Mouse (Mus musculus) midbrain, embryonic 12.5 days (tissue): ENCODE measurements around the gene Mdh2. TPM values are rescaled to one million over a fixed set of nuclear protein-coding genes. Genes with fewer than 3 reads are reported as not detected.

Experiments
- ATAC-seq: fragments of 200-750 bp; cut with Nextera tagmentation; 2 replicates; pipeline ENCODE4 v1.8.0; 2017; ENCODE audit warnings: low read depth, moderate TSS enrichment, moderate library complexity; ENCODE audit not compliant: low FRiP score
- H3K27ac ChIP-seq: fragments of 300-500 bp; sonication (generic); replicated peaks from 2 replicates; pipeline ENCODE4 v1.5.1; 2016; ENCODE audit warnings: mild to moderate bottlenecking
- H3K27me3 ChIP-seq: fragments of 300-500 bp; sonication (generic); 2 replicates; pipeline ENCODE4 v1.6.1; 2016; ENCODE audit warnings: mild to moderate bottlenecking
- H3K36me3 ChIP-seq: fragments of 300-500 bp; sonication (generic); 2 replicates; pipeline ENCODE4 v1.6.1; 2016
- H3K4me1 ChIP-seq: fragments of 300-500 bp; sonication (generic); 2 replicates; pipeline ENCODE4 v1.6.1; 2016
- H3K4me2 ChIP-seq: fragments of 300-500 bp; sonication (generic); replicated peaks from 2 replicates; pipeline ENCODE4 v1.6.1; 2016; ENCODE audit warnings: mild to moderate bottlenecking, moderate library complexity
- H3K4me3 ChIP-seq: fragments of 300-500 bp; sonication (generic); 2 replicates; pipeline ENCODE4 v1.5.1; 2016; ENCODE audit warnings: mild to moderate bottlenecking
- H3K9ac ChIP-seq: fragments of 300-500 bp; sonication (generic); replicated peaks from 2 replicates; pipeline ENCODE4 v1.6.1; 2016; ENCODE audit warnings: mild to moderate bottlenecking, moderate library complexity
- H3K9me3 ChIP-seq: fragments of 300-500 bp; sonication (generic); 2 replicates; pipeline ENCODE4 v1.6.1; 2016; ENCODE audit warnings: mild to moderate bottlenecking
- WGBS: fragments of 180-500 bp; shearing (Covaris S2); methylation state at CpG from one replicate; pipeline ENCODE4 v1.1.7; 2016; 5-methylcytosine and 5-hydroxymethylcytosine counted together
- polyA plus RNA-seq: library from polyadenylated mRNA; unstranded; fragments of >200 nt; fragmentation: Nextera tagmentation; extraction: Ambion mirVana; gene quantifications from 2 replicates; pipeline ENCODE4 v1.2.1, GENCODE M21; 2016

Gene Mdh2
- 526 and 540 TPM in 2 replicates for polyA plus RNA-seq

DNA sequence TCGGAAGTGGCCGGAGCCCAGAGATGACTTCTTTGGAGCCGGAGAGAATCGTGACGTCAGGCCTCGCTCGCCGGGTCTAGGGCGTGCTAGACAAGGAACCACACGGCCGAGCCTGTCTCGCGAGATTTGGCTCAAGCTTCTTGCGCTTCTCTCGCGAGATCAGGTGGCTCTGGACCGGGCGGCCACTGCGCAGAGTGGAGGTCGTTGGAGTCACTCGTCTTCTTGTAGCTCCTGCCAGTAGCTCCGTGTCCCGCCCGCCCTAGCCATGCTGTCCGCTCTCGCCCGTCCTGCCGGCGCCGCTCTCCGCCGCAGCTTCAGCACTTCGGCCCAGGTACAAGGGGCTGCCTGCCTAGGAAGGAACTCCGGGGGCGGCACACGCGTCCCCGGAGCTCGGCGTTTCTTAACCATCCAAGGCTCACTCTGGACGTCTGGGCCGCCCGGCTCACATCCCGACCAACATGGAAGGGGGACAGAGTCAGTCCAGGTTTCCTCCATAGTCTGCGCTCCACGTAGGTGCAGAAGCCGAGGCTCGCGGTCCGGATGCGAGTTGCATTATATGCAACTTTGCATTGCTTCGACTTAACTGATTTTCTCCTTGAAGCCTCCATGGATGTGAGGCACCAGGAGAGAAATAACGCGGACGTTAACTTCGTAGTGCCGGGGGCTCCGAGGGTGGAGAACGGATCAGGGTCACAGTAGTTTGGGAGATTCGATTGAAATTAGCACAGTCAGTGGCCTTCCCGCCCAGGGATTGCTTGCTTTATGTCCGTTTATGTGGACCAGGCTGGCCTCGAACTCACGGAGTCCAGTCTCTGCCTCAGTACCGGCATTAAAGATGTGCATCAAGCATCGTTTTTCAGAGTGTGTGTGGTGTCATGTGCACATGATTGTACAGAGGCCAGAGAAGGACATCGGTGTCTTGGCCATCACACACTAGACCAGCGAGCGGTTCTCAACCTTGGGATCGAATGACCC lies at the start of gene Mdh2:
TSS of gene Mdh2 (plus strand) at position 10 of the 975 bp plus-strand sequence.
- Histone ChIP-seq H3K27me3 (peaks cover 6% of the 10 kb centered on the region; the same call in 1 of the 2 replicates), H3K9me3 (no peaks in the 10 kb centered on the region), H3K36me3 (peaks cover 25% of the 10 kb centered on the region), H3K4me2 (peak within 1 kb of the TSS; percentile 92), H3K27ac (peak within 1 kb of the TSS; percentile 93), H3K9ac (peak within 1 kb of the TSS; percentile 93), H3K4me1 (peaks cover 24% of the 10 kb centered on the region), H3K4me3 (peak within 1 kb of the TSS; percentile 88)
- WGBS = 1% methylated on average over 70 of the region's 70 CpGs
- peak; percentile 99 for ATAC-seq

DNA sequence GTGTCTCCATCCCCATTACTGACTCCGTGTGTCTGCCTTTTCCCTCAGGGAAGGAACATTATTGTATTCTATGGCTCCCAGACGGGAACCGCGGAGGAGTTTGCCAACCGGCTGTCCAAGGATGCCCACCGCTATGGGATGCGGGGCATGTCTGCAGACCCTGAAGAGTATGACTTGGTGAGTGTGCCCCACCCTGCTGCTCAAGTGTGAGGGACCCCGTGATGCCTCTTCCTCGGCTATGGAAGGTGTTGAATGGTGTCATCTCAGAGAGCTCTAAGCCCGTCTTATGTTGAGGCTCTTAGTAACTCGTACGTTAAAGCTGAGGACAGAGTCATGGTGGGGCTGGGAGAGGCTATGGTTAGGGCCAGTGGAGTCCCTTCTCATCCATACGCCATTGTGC lies 48.9 kb upstream of the Mdh2 start:
- Histone ChIP-seq H3K9me3 (0 out of 2 replicates have a peak, but pooled peaks cover 3% of the 10 kb centered on the region), H3K27me3 (no peaks in the 10 kb centered on the region), H3K9ac (no peak overlapping the region), H3K36me3 (peaks cover 68% of the 10 kb centered on the region), H3K27ac (no peak overlapping the region), H3K4me2 (no peak overlapping the region), H3K4me3 (no peak overlapping the region), H3K4me1 (peaks cover 31% of the 10 kb centered on the region)
- ATAC-seq = no peak
- WGBS = 91% methylated on average over 13 of the region's 13 CpGs

DNA sequence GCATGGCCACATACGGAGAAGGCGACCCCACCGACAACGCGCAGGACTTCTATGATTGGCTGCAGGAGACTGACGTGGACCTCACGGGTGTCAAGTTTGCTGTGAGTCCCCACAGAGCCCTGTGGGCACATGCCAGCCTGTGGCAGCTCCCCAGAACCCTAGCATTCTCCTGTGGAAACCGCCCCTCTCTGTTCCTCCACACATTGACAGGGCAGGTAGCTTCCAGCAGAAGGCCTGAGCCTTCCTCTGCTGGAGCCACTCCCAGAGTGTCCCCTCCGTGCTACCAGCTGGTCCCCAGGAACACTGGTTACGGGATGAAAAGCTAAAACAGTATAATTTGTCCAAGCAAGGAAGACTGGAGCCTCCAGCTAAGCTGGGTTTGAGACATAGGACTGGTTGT lies 48.0 kb upstream of the Mdh2 start:
- H3K4me2 ChIP-seq = no peak overlapping the region
- H3K36me3 ChIP-seq = peaks cover 78% of the 10 kb centered on the region
- H3K4me1 ChIP-seq = peaks cover 22% of the 10 kb centered on the region
- WGBS = 94% methylated on average over 10 of the region's 10 CpGs
- H3K9ac ChIP-seq = no peak overlapping the region
- H3K4me3 ChIP-seq = no peak overlapping the region
- H3K9me3 ChIP-seq = 0 out of 2 replicates have a peak, but pooled peaks cover 3% of the 10 kb centered on the region
- H3K27me3 ChIP-seq = no peaks in the 10 kb centered on the region
- no peak for ATAC-seq
- no peak overlapping the region for H3K27ac ChIP-seq

GRCm38 (mm10) chr5:135730916-135731315 lies 47.4 kb upstream of the Mdh2 start:
- Histone ChIP-seq H3K27ac (no peak overlapping the region), H3K4me1 (peaks cover 16% of the 10 kb centered on the region), H3K36me3 (peaks cover 84% of the 10 kb centered on the region), H3K27me3 (no peaks in the 10 kb centered on the region), H3K4me3 (no peak overlapping the region), H3K4me2 (no peak overlapping the region), H3K9me3 (0 out of 2 replicates have a peak, but pooled peaks cover 3% of the 10 kb centered on the region), H3K9ac (no peak overlapping the region)
- WGBS = 92% methylated on average over 10 of the region's 10 CpGs
- ATAC-seq = no peak

GRCm38 (mm10) chr5:135731322-135731721 lies 47.0 kb upstream of the Mdh2 start:
- 0 out of 2 replicates have a peak, but pooled peaks cover 3% of the 10 kb centered on the region for H3K9me3 ChIP-seq
- no peak overlapping the region for H3K27ac ChIP-seq
- WGBS = 93% methylated on average over 16 of the region's 16 CpGs
- no peaks in the 10 kb centered on the region for H3K27me3 ChIP-seq
- H3K4me2 ChIP-seq = no peak overlapping the region
- ATAC-seq = no peak
- peaks cover 88% of the 10 kb centered on the region for H3K36me3 ChIP-seq
- no peak overlapping the region for H3K9ac ChIP-seq
- H3K4me3 ChIP-seq = no peak overlapping the region
- peaks cover 12% of the 10 kb centered on the region for H3K4me1 ChIP-seq

DNA sequence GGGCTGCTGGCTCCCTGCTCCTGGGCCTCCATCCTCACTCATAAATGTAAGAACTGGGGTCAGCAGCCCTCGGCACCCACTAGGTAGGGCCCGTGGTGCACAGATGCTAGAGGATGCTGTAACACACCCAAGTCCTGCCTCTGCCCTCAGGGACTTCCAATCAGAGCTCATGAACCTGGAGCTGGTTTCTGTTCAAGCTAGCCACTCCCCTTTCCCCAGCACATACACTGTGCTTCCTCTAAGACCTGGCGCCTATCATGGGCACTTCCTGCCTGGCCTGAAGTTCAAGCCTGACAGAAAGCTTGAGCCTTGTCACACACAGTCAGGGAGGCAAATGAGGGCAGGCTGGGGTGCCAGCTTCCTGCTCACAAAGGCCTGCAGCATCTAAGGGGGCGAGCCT lies 45.2 kb upstream of the Mdh2 start:
- H3K4me2 ChIP-seq = no peak overlapping the region
- ATAC-seq = no peak
- 0 out of 2 replicates have a peak, but pooled peaks cover 3% of the 10 kb centered on the region for H3K9me3 ChIP-seq
- peaks cover 99% of the 10 kb centered on the region for H3K36me3 ChIP-seq
- WGBS = 98% methylated on average over 4 of the region's 4 CpGs
- H3K9ac ChIP-seq = no peak overlapping the region
- no peaks in the 10 kb centered on the region; the same call in none of the 2 replicates for H3K4me1 ChIP-seq
- no peak overlapping the region for H3K27ac ChIP-seq
- no peaks in the 10 kb centered on the region for H3K27me3 ChIP-seq
- no peak overlapping the region for H3K4me3 ChIP-seq

- Histone ChIP-seq H3K27me3 (no peaks in the 10 kb centered on the region), H3K4me3 (no peak overlapping the region), H3K27ac (no peak overlapping the region), H3K4me2 (no peak overlapping the region), H3K9ac (no peak overlapping the region), H3K4me1 (no peaks in the 10 kb centered on the region), H3K9me3 (0 out of 2 replicates have a peak, but pooled peaks cover 3% of the 10 kb centered on the region), H3K36me3 (peaks cover 92% of the 10 kb centered on the region)
- ATAC-seq = peak; percentile 41; the same call in 1 of the 2 replicates
- 94% methylated on average over 42 of the region's 42 CpGs for WGBS
These were observed 44.1 kb upstream of the Mdh2 start for GRCm38 (mm10) chr5:135734057-135734680.

DNA sequence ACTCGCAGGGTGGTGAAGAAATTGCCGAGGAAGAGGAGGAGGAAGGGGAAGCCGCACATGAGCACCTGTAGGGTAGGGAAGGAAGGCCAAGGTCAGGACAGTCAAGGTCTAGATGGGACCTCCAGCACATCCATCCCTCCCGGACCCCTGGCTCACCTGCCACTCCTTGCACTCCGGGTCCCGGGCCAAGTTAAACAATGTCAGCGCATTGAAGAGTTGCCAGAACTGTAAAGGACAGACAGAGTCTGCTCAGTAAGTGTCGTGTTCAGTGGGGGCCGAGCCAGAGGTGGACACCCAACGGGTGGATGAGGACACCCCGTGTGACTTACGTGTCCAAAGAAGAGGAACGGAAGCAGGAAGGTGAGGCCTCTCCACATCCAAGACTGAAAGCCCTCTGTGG lies 42.5 kb upstream of the Mdh2 start:
- no peak overlapping the region for H3K9ac ChIP-seq
- no peaks in the 10 kb centered on the region for H3K27me3 ChIP-seq
- peaks cover 82% of the 10 kb centered on the region for H3K36me3 ChIP-seq
- H3K4me2 ChIP-seq = no peak overlapping the region
- H3K4me3 ChIP-seq = no peak overlapping the region
- no peak for ATAC-seq
- H3K9me3 ChIP-seq = 0 out of 2 replicates have a peak, but pooled peaks cover 3% of the 10 kb centered on the region
- H3K27ac ChIP-seq = no peak overlapping the region
- no peaks in the 10 kb centered on the region for H3K4me1 ChIP-seq
- 94% methylated on average over 13 of the region's 13 CpGs for WGBS

DNA sequence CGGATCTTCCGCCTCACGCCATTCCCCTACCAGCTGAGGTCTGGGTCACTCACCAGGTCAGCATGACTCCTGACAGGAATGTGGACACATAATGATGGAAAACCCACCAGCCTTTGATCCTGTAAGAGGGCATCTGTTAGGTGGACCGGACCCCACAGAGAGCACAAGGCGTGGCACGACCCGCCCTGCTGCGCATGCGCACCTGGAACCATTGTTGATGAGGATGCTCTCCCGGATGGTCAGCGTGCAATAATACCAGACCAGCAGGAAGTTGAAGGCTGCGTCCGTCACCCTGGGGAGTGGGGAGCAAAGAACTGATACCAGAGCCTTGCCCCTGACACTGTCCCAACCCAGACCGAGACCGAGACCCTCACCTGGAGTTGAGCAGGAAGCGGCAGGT lies 41.7 kb upstream of the Mdh2 start:
- H3K9me3 ChIP-seq = 0 out of 2 replicates have a peak, but pooled peaks cover 3% of the 10 kb centered on the region
- WGBS = 94% methylated on average over 16 of the region's 16 CpGs
- H3K36me3 ChIP-seq = peaks cover 82% of the 10 kb centered on the region
- ATAC-seq = no peak
- H3K27me3 ChIP-seq = no peaks in the 10 kb centered on the region
- H3K9ac ChIP-seq = no peak overlapping the region
- no peak overlapping the region for H3K27ac ChIP-seq
- H3K4me1 ChIP-seq = no peaks in the 10 kb centered on the region
- no peak overlapping the region for H3K4me2 ChIP-seq
- H3K4me3 ChIP-seq = no peak overlapping the region

GRCm38 (mm10) chr5:135737154-135737553 lies 41.1 kb upstream of the Mdh2 start:
- Histone ChIP-seq H3K36me3 (peaks cover 80% of the 10 kb centered on the region), H3K4me1 (0 out of 2 replicates have a peak, but pooled peaks cover under 1% of the 10 kb centered on the region), H3K27ac (no peak overlapping the region), H3K4me2 (no peak overlapping the region), H3K4me3 (no peak overlapping the region), H3K9me3 (0 out of 2 replicates have a peak, but pooled peaks cover 3% of the 10 kb centered on the region), H3K9ac (no peak overlapping the region), H3K27me3 (no peaks in the 10 kb centered on the region)
- 79% methylated on average over 7 of the region's 7 CpGs for WGBS
- ATAC-seq = no peak

- H3K27ac ChIP-seq = no peak overlapping the region
- H3K4me3 ChIP-seq = no peak overlapping the region
- H3K36me3 ChIP-seq = peaks cover 69% of the 10 kb centered on the region
- H3K4me2 ChIP-seq = no peak overlapping the region
- no peak for ATAC-seq
- peaks cover 12% of the 10 kb centered on the region for H3K4me1 ChIP-seq
- no peaks in the 10 kb centered on the region for H3K27me3 ChIP-seq
- no peak overlapping the region for H3K9ac ChIP-seq
- 33% methylated on average over 6 of the region's 6 CpGs for WGBS
- H3K9me3 ChIP-seq = 0 out of 2 replicates have a peak, but pooled peaks cover 3% of the 10 kb centered on the region
These were observed 40.0 kb upstream of the Mdh2 start for GRCm38 (mm10) chr5:135738266-135738665.

GRCm38 (mm10) chr5:135742156-135742555 lies 36.1 kb upstream of the Mdh2 start:
- Histone ChIP-seq H3K9ac (no peak overlapping the region), H3K27ac (no peak overlapping the region), H3K27me3 (peaks cover 16% of the 10 kb centered on the region), H3K4me2 (no peak overlapping the region), H3K4me1 (peaks cover 19% of the 10 kb centered on the region), H3K4me3 (no peak overlapping the region), H3K9me3 (peaks cover 2% of the 10 kb centered on the region; the same call in 1 of the 2 replicates), H3K36me3 (peaks cover 30% of the 10 kb centered on the region)
- ATAC-seq = no peak
- 76% methylated on average over 10 of the region's 10 CpGs for WGBS
